Mouse (Mus musculus): ENCODE results near the gene Rc3h1.
"Not testable (repeated sequence)": the region's sequence is repeated elsewhere in the genome, so short reads cannot be mapped to it uniquely, and the experiment has no call there.

Rc3h1 gene

GRCm38 (mm10) chr1:160967268-160967667 lies 61.0 kb downstream of the Rc3h1 start:
- DNase-seq (ENCODE audit: low spot score): no peak

- no peak for DNase-seq (ENCODE audit: low spot score)
Measured at GRCm38 (mm10) chr1:160968643-160969042, 62.4 kb downstream of the Rc3h1 start.

- DNase-seq (ENCODE audit: low spot score): no peak
Measured at GRCm38 (mm10) chr1:160978071-160978735, 72.0 kb downstream of the Rc3h1 start, which contains the start of gene Serpinc1. Serpinc1 (plus strand) TSS chr1:160978585.

- DNase-seq (ENCODE audit: low spot score): no peak
Measured at GRCm38 (mm10) chr1:160980021-160980420, 73.8 kb downstream of the Rc3h1 start.

GRCm38 (mm10) chr1:160980537-160981234 lies 74.5 kb downstream of the Rc3h1 start:
- DNase-seq (ENCODE audit: low spot score): no peak

GRCm38 (mm10) chr1:160981337-160981736 lies 75.1 kb downstream of the Rc3h1 start:
- DNase-seq (ENCODE audit: low spot score): no peak

- DNase-seq (ENCODE audit: low spot score): no peak
Measured at GRCm38 (mm10) chr1:160982887-160983286, 76.7 kb downstream of the Rc3h1 start.

GRCm38 (mm10) chr1:160984731-160985130 lies 78.5 kb downstream of the Rc3h1 start:
- not testable (repeated sequence) for DNase-seq (ENCODE audit: low spot score)

GRCm38 (mm10) chr1:160985477-160985876 lies 79.3 kb downstream of the Rc3h1 start:
- DNase-seq (ENCODE audit: low spot score): no peak

GRCm38 (mm10) chr1:160986881-160987635 lies 80.8 kb downstream of the Rc3h1 start:
- no peak for DNase-seq (ENCODE audit: low spot score)

GRCm38 (mm10) chr1:160989395-160989794 lies 83.2 kb downstream of the Rc3h1 start:
- DNase-seq (ENCODE audit: low spot score): no peak

GRCm38 (mm10) chr1:160993851-160994250 lies 87.6 kb downstream of the Rc3h1 start:
- DNase-seq (ENCODE audit: low spot score): no peak

GRCm38 (mm10) chr1:161004942-161005341 lies 98.7 kb downstream of the Rc3h1 start:
- no peak for DNase-seq (ENCODE audit: low spot score)

- DNase-seq (ENCODE audit: low spot score): no peak
Measured at GRCm38 (mm10) chr1:161005526-161005925, 99.3 kb downstream of the Rc3h1 start.

GRCm38 (mm10) chr1:161006471-161006870 lies 100.3 kb downstream of the Rc3h1 start:
- DNase-seq (ENCODE audit: low spot score): no peak

GRCm38 (mm10) chr1:161008038-161008437 lies 101.8 kb downstream of the Rc3h1 start:
- no peak for DNase-seq (ENCODE audit: low spot score)

GRCm38 (mm10) chr1:161010436-161010835 lies 104.2 kb downstream of the Rc3h1 start:
- DNase-seq (ENCODE audit: low spot score): no peak

- DNase-seq (ENCODE audit: low spot score): no peak
Measured at GRCm38 (mm10) chr1:161016378-161016777, 110.2 kb downstream of the Rc3h1 start.

GRCm38 (mm10) chr1:161020051-161020450 lies 113.8 kb downstream of the Rc3h1 start:
- no peak for DNase-seq (ENCODE audit: low spot score)

Measured in retina, embryonic 14.5 days (tissue).